Mouse (Mus musculus) lung, postnatal 25 days (tissue): ENCODE data around the gene Slc44a4.
"Not testable (repeated sequence)": the region's sequence is repeated elsewhere in the genome, so short reads cannot be mapped to it uniquely, and the experiment has no call there.

Experiments used
- DNase-seq: peaks from one replicate; pipeline ENCODE4 v3.0.0; 2022; ENCODE audit warnings: low spot score

Slc44a4 gene

GRCm38 (mm10) chr17:34960702-34961493 lies 46.6 kb downstream of the Slc44a4 start:
- DNase-seq: no peak

GRCm38 (mm10) chr17:34962125-34962524 lies 47.9 kb downstream of the Slc44a4 start:
- no peak for DNase-seq

GRCm38 (mm10) chr17:34962841-34963240 lies 48.6 kb downstream of the Slc44a4 start:
- no peak for DNase-seq

GRCm38 (mm10) chr17:34964640-34965049 lies 50.4 kb downstream of the Slc44a4 start:
- DNase-seq: no peak

GRCm38 (mm10) chr17:34965627-34966026 lies 51.4 kb downstream of the Slc44a4 start:
- no peak for DNase-seq

- not testable (repeated sequence) for DNase-seq
These were observed 55.6 kb downstream of the Slc44a4 start, which contains the start of gene Gm20481 for GRCm38 (mm10) chr17:34969822-34970221. Gene Gm20481, plus strand, starts transcription at chr17:34969912.

GRCm38 (mm10) chr17:34970850-34971249 lies 56.6 kb downstream of the Slc44a4 start:
- DNase-seq: not testable (repeated sequence)

- not testable (repeated sequence) for DNase-seq
These were observed 57.4 kb downstream of the Slc44a4 start for GRCm38 (mm10) chr17:34971694-34972068.

- peak; percentile 91 for DNase-seq
These were observed 57.9 kb downstream of the Slc44a4 start, which contains the start of the genes Hspa1a and Hspa1l for GRCm38 (mm10) chr17:34972069-34972749. Gene Hspa1a, minus strand, starts transcription at chr17:34972156. Gene Hspa1l, plus strand, starts transcription at chr17:34972703.

GRCm38 (mm10) chr17:34975581-34976492 lies 61.6 kb downstream of the Slc44a4 start:
- DNase-seq: no peak

- DNase-seq: no peak
These were observed 62.7 kb downstream of the Slc44a4 start for GRCm38 (mm10) chr17:34977000-34977399.

- DNase-seq: no peak
These were observed 64.0 kb downstream of the Slc44a4 start for GRCm38 (mm10) chr17:34978239-34978638.

- DNase-seq: no peak
These were observed 65.4 kb downstream of the Slc44a4 start for GRCm38 (mm10) chr17:34979631-34980030.
